ENCODE assay signal across 8 mouse cellular contexts in the genomic region with DNA sequence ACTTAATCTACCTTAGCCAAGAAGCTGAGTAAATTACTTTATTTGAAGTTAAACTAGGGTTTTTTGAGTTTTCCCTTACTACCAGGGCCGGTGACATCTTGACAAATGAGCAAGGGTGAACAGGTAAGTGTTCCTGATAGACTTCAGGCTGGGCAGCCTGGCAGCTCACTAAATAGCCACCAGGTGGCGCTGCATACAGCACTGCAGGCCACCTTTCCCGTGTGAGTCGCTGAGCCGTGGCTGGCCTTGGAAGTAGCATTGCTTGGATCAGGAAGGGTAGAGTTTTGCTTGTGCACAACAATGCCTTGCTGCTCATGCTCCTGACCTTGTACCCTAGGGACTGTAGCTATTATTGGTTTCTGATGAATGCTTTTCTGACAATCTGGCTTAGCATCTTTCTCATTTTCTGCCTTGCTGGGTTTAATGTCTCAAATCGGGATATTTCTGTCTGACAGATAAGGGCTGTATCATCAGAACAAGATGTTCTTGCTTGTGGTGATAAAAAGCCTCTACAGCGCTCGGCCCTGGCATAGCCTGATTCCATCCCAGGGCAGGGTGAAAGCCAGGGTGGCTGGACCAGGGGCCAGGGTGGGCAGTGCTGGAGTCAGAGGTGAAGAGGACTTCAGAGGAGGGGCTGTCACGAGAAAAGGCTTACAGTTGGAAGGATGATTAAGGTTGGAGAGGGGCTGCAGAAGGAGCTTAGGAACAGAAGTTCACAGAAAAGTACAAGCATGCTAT. TPM values are rescaled to one million over a fixed set of nuclear protein-coding genes. Genes with fewer than 3 reads are reported as not detected.
DNase-seq lines count a peak whose midpoint lies in the region; ATAC-seq and TF ChIP-seq lines count a peak whose summit lies in the region.

No protein-coding gene starts in this region.

- peak; percentile 75; the same call in 1 of the 2 replicates for ATAC-seq in erythroid progenitor cell, adult 5-6 weeks (replicated peaks; ENCODE audit: low FRiP score, poor library complexity, severe bottlenecking)

- peaks cover 2% of the 10 kb centered on the region in 2 experiments; a peak in 2 of 4 replicates for H3K4me1 ChIP-seq in CH12.LX (ENCODE audit: control insufficient read depth in 1 of 2, insufficient read depth in 2 of 2)
- H3K4me1 ChIP-seq in lung, adult 2 months (ENCODE audit: control insufficient read depth, insufficient read depth, low read length) = no peaks in the 10 kb centered on the region
- no peaks in the 10 kb centered on the region for H3K4me1 ChIP-seq in olfactory bulb, adult 2 months (ENCODE audit: control insufficient read depth, insufficient read depth, low read length)

- H3K4me3 ChIP-seq in CH12.LX (replicated peaks in 1 of 3; ENCODE audit: low read depth in 2 of 3, low read length in 2 of 3, poor library complexity in 1 of 3) = no peak overlapping the region
- no peak overlapping the region for H3K4me3 ChIP-seq in lung, adult 2 months (replicated peaks; ENCODE audit: extremely low read depth, low read depth, low read length)
- H3K4me3 ChIP-seq in olfactory bulb, adult 2 months (ENCODE audit: insufficient read depth, low read depth, low read length) = no peak overlapping the region

- H3K27me3 ChIP-seq in CH12.LX (replicated peaks) = peaks cover 66% of the 10 kb centered on the region

- TF ChIP-seq POLR2A in CH12.LX (IDR thresholded peaks at IDR 0.05; ENCODE audit: low read depth, low read length) = no peak
- no peak for TF ChIP-seq POLR2A in lung, adult 2 months (IDR thresholded peaks at IDR 0.05; ENCODE audit: borderline replicate concordance, extremely low read depth, low read depth, low read length)
- TF ChIP-seq POLR2A in olfactory bulb, adult 2 months (IDR thresholded peaks at IDR 0.05; ENCODE audit: insufficient read depth, low read depth, low read length) = no peak

- in situ Hi-C loops in CH12.LX (cut with MboI; ENCODE audit: low pct_ligation_motif_present, low pct_unique_long_range_greater_than_20kb, low sequenced_read_pairs) = loop anchor here (25.0 kb wide), 1 partner anchor 1940 kb away; no protein-coding TSS in a partner anchor

- no peak for TF ChIP-seq EP300 in CH12.LX (IDR thresholded peaks at IDR 0.05; ENCODE audit: low read length)

- H3K9ac ChIP-seq in CH12.LX (ENCODE audit: insufficient read depth, low read depth) = no peak overlapping the region

- dilution Hi-C loops in CH12.LX (cut with MboI; ENCODE audit: extremely low pct_ligation_motif_present, extremely low pct_unique_long_range_greater_than_20kb, low sequenced_read_pairs) = no loop called here

- WGBS in lung, adult 2 months = 26% methylated on average over 9 of the region's 9 CpGs
- 37% methylated on average over 9 of the region's 9 CpGs for WGBS in olfactory bulb, adult 2 months

- no peak overlapping the region for H3K4me2 ChIP-seq in CH12.LX (ENCODE audit: insufficient read depth, low read depth, poor library complexity, severe bottlenecking)

- H3K36me3 ChIP-seq in CH12.LX (replicated peaks in 1 of 2; ENCODE audit: control insufficient read depth in 1 of 2, insufficient read depth in 1 of 2, low read length in 1 of 2) = no peaks in the 10 kb centered on the region

- intact Hi-C loops in heart, postnatal 14 days (cut with DNase I) = loop anchor here (1.0 to 10.0 kb wide), 2 partner anchors 258 to 421 kb away; no protein-coding TSS in a partner anchor

- peak; percentile 58 for DNase-seq in CH12.LX (ENCODE audit: extremely low read depth)
- DNase-seq in c-Kit-negative CD71-positive TER-119-positive erythroid progenitor cells, embryonic 14.5 days (ENCODE audit: low read depth, low spot score) = peak; percentile 27
- DNase-seq in heart, postnatal 14 days = peak; percentile 76 to 84
- peak; percentile 85 to 87 for DNase-seq in kidney, postnatal 4 days
- peak; percentile 46 for DNase-seq in lung, adult 2 months
- peak; percentile 70 for DNase-seq in testis, postnatal 14 days (ENCODE audit: low spot score)

- no peaks in the 10 kb centered on the region for H3K79me2 ChIP-seq in CH12.LX (replicated peaks; ENCODE audit: control insufficient read depth, extremely low read depth, insufficient read depth, poor library complexity, severe bottlenecking)

- TF ChIP-seq CTCF in CH12.LX (conservative IDR thresholded peaks at IDR 0.05 in 1 of 2, IDR thresholded peaks at IDR 0.05 in 1 of 2; ENCODE audit: low read depth in 2 of 2, low read length in 2 of 2) = peak; percentile 80 to 86
- peak; percentile 92 for TF ChIP-seq CTCF in lung, adult 2 months (IDR thresholded peaks at IDR 0.05; ENCODE audit: insufficient read depth, low read length)
- TF ChIP-seq CTCF in olfactory bulb, adult 2 months (IDR thresholded peaks at IDR 0.05; ENCODE audit: insufficient read depth, low read depth, low read length) = peak; percentile 95

- peak; percentile 59 for TF ChIP-seq RAD21 in CH12.LX (IDR thresholded peaks at IDR 0.05; ENCODE audit: low read depth, low read length)

- no peaks in the 10 kb centered on the region for H3K9me3 ChIP-seq in CH12.LX (replicated peaks; ENCODE audit: low read length)

- H3K27ac ChIP-seq in CH12.LX (ENCODE audit: insufficient read depth, low read depth) = no peak overlapping the region
- H3K27ac ChIP-seq in olfactory bulb, adult 2 months (ENCODE audit: insufficient read depth, low read depth, low read length) = no peak overlapping the region

TF ChIP-seq in CH12.LX, 34 proteins besides CTCF, POLR2A, EP300 and RAD21:
- TF ChIP-seq BHLHE40 (IDR thresholded peaks at IDR 0.05; ENCODE audit: low read depth, low read length) = no peak
- peak; percentile 77 for TF ChIP-seq SMC3 (IDR thresholded peaks at IDR 0.05; ENCODE audit: low read depth, low read length)
- no peak for TF ChIP-seq NRF1 (IDR thresholded peaks at IDR 0.05; ENCODE audit: low read depth, low read length)

RNA-seq across cellular contexts. Expression of a gene that starts 58.4 kb away (rescaled TPM):
- total RNA-seq in CH12.LX (2012; rRNA removed) (0.59 and 1.1 TPM in 2 replicates), CH12.LX (2014; rRNA removed) (0.12 and 0.17 TPM in 2 replicates)
- polyA plus RNA-seq in CH12.LX (2012; ENCODE audit: insufficient read length, low read depth) = 0.26 and 0.33 TPM in 2 replicates
- total RNA-seq in erythroid progenitor cell, adult 5-6 weeks (2015; ENCODE audit: low replicate concordance) = not detected in 2 replicates
- total RNA-seq in erythroid progenitor cell, adult 5-6 weeks (2017; ENCODE audit: low replicate concordance) = not detected in 2 replicates
- under 1 TPM; 0.32 to 0.43 TPM for total RNA-seq in heart, postnatal 14 days (2021)
- 0.98 and 1.8 TPM in 2 replicates for polyA plus RNA-seq in lung, adult 2 months (2012; rRNA removed)
- not detected in 2 replicates for polyA plus RNA-seq in olfactory bulb, adult 2 months (2012; ENCODE audit: insufficient read depth, insufficient read length, low replicate concordance, missing spikeins)

Comparison
In these comparisons a context has a peak if more than half of its experiments do, and no peak if none do; other contexts are left out.
1. DNase-seq: peak in every context shown above with its lines; median percentile 86 in kidney, postnatal 4 days; 80 in heart, postnatal 14 days; 70 in testis, postnatal 14 days; 58 in CH12.LX; 46 in lung, adult 2 months; 27 in c-Kit-negative CD71-positive TER-119-positive erythroid progenitor cells, embryonic 14.5 days.